Mouse (Mus musculus) embryo, embryonic 11 days (tissue): ENCODE data around the gene Arl6ip5.

Experiments used
- DNase-seq: peaks from one replicate; pipeline ENCODE4 v3.0.0-alpha.2; 2015

Arl6ip5 gene

DNA sequence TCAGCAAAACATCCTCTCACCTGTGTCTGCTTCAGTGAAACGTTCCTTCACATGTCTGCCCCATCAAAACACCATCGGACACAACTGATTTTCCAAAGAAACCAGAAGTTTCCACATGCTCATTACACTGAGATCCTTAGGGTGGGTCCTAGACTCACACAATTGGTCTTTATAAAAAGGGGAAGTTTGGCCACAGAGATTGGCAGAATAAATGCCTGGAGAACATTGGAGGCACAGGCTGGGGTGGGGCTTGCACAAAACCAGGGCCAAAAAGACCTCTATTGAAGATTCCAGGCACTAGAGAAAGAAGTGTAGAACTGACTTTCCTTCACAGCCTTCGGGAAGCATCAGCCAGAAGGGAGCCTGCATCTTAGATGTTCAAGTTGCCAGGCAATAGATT lies 63.3 kb downstream of the Arl6ip5 start:
- no peak for DNase-seq

DNA sequence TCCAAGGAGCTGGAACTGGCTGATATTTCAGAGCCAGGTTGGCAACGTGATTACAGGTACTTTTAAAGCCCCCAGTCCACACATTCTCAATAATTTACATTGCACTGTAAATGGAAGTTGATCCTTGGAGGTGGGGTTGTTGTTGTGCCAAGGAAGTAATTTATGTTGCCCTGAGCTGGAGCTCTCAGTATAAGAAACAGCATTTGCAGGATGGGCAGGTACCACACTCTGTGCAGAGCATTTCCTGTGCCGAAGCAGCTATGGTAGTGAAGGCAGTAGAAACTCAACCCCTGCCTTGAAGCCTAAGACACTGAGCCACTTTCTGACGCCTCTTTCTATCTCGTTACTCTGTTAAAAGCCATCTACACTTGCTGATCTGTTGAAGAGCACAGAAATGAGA lies 65.3 kb downstream of the Arl6ip5 start:
- DNase-seq: no peak

DNA sequence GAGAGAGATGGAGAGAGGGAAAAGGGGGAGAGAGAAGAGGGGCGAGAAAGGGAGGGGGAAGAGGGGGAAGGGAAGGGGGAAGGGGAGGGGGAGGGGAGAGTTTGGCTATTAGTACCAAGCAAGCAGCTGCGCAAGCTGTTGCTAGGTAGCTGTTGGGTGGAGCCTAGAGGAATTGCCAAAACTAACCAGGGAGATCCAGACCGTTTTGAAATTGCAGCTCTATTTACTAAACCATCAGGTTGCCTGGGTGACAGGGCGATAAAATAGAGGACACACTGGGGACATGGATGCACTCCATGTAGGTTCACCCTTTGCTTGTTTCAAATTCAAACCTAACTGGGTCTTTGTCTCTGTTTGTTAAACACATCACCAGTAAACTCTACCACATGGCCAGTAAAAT lies 65.9 kb downstream of the Arl6ip5 start:
- no peak for DNase-seq

DNA sequence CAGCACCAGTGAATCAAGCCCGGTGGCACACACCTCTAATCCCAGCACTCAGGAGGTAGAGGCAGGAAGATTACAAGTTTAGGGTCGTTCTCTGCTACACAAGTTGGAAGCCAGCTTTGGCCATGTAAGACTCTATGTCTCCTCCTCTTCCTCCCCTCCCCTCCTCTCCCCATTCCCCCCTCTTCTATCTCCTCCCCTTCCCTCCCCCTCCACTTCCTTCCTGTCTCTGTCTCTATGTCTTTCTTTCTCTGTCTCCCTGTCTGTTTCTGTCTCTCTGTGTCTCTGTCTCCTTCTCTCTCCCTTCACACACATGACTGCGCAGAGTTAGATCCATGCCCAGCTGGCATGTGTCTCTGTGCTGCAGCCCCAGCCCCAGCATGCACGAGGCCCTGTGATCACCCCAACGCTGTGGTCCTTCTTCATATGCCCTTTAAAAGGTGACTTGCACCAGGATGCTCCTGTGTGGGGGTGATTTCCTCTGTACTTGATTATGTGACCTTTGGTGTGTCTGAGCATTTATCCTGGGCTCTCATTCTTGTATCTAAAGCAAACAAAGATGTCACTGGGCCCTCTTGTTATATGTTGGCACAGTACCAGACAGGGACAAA lies 66.5 kb downstream of the Arl6ip5 start:
- DNase-seq: no peak

DNA sequence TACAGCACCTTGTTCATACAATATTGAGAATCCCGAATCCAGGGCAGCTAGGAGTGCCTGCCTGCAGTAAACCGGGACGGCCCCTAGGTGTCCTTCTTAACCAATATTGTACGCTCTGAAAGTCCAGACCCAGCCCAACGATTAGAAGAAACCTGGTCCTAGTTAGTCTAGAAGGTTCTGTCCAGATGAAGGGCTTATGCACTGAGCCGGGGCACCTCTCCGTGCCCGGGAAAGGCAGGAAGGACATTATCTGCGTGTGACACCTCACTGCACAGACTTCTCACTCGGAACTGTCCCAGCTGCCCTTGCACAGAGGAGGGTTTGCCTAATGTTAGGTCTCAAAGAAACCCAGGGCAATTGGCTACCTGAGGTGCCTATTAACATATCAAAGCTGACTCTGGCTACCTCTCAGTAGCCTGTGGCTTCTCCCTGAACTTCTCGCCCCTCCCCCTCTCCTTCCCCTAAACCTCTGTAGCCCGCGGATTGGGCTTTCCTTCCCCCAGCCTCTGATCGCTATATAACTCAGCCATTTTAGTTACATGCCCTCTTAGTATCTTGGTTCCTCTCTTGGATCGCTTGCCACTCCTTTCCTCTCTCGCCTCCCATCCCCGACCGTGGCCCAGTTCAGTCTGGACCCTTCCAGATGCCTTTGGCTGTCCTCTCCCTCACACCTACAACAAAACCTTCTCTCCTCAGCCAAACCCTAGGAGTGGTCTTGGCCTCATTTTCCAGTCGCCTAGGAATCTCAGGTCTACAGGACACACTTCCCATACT lies 67.7 kb downstream of the Arl6ip5 start:
- DNase-seq: peak; percentile 87

DNA sequence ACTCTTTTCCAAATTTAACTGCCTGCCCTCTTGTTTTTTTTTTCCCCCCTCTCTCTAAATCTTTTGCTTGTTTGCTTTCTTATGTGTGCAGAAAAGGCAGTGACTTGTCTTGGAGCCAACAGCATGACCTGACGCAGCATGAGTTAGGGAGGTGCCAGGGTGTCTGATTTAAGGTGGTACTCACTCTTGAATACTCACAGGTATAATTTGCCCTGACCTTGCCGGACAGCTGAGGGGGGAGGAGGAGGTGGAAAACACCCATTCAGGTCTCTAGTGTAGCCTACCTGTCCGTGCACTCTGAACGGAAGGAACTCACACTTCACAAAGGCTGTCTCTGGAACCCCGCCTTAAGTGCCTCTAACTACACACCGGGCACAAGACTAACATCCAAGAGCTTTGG lies 68.4 kb downstream of the Arl6ip5 start:
- no peak for DNase-seq
